Mouse (Mus musculus): ENCODE measurements at regions not wholly inside any gene's neighbourhood (a gene's known extent, or its start where the extent isn't known, plus 50 kb on each side); places are given as distances from the start of the nearest gene placed in this dataset.

DNA sequence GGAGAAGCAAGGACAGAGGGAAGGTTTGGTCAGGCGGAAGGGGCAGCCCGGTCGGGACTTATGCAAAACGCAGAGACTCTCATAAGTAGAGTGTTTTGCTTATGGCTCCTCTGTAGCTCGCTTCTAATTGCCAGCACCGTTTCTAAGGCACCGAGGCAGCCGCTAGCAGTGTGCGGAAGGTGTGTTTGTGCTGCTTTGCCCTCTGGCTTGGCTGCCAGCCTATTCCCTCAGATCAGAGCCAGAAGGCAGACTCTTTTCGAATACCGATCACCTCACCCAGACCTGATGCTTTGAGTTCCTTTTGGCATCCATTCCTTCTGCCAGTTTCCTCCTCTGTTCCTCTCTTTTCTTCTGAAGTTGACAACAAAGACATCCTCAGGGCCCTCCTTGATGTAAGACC is 93.4 kb upstream of the Ttc29 start:
- TF ChIP-seq GATA1 (IDR thresholded peaks at IDR 0.05; ENCODE audit: borderline replicate concordance, low read length) (no peak), FLI1 (IDR thresholded peaks at IDR 0.05; ENCODE audit: low read length) (no peak)

Measured in megakaryocyte, embryonic 14.5 days (primary cell).